Mouse (Mus musculus) right cerebral cortex, postnatal 10 days (tissue): ENCODE data around the gene Nf1.
A peak's percentile ranks its signal among the peaks of the same experiment; 100 is the strongest.

ENCODE experiments used
- DNase-seq, 2 experiments: peaks; one replicate each; pipeline ENCODE4 v3.0.0; 2021; ENCODE audit warnings: low spot score in 2 of 2

Nf1 gene

DNA sequence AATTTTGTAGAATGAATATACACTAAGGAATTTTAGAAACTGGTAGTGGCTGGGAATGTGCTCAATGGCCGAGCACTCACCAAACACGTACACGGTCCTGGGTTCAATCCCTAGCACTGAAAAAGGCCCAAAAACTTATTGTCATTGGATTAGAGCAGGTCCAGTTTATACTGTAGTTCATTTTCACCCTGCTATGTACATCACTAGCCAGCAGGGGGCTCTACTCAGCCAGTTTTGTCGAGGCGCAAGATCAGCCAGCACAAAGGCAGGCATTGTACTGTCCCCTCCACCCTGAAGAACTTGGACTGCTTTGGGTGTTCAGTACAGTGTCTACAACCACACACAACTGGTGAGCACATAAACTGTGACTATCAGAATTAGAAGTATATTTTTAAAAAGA is 244.7 kb downstream of the Nf1 start:
- peak; percentile 82 to 88 for DNase-seq

DNA sequence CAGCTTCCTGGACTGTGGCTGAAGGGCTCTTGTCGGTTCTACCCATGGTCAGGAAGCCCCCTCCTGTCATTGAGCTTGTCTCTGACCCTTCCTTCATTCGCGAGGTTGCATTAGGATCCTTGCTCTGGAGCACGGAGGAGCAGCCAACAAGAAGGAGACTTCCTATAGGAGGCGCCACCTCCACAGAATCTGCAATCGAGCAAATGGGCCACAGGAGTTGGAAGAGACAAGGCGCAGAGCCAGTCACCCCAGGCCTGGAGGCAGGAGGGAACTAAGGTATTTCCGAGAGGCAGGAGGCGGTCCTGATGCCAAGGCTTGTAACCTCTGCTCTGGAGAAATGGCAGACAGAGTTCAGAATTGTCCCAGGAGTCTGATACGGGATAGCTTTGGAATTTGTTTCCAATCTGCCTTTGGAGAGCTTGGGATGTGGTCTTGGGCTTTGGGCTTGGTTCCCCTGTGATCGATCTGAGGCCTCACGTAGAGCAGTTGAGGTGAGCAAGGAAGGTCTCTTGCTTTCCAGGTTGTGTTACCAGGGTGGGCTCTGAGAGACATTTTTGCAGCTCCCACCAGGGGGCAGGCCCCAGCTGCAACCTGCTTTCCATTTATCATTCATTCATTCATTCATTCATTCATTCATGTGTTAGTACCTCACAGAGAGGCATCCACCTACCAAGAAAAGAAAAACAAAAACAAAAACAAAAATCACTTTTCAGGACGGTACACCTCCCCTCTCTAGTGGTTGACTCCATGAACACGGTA is 250.0 kb downstream of the Nf1 start:
- DNase-seq = peak in 1 of 2 experiments; percentile 51

GRCm38 (mm10) chr11:79590664-79591590 is 251.4 kb downstream of the Nf1 start, which contains the start of gene Rab11fip4:
Gene Rab11fip4, plus strand, starts transcription at chr11:79591212.
- peak; percentile 77 to 82 for DNase-seq

DNA sequence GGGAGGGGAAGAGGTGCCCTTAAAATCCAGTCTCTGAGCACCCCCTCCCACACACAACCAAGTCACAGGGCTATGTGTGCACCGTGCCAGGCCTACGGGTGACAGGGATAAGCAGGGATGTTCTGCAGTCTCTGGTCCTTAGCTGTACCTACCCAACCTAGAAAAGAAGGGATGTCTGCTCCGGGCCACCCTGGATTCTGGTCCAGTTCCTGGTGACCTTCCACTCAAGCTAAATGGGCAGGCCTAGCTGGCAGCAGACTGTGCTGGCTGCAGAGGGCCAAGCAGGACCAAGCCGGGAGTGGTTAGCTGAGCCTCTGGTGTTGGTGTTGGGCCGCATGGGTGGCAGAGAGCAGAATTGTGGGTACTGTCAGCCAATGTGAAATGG is 252.1 kb downstream of the Nf1 start:
- DNase-seq = no peak

GRCm38 (mm10) chr11:79593495-79593894 is 254.0 kb downstream of the Nf1 start:
- no peak for DNase-seq

DNA sequence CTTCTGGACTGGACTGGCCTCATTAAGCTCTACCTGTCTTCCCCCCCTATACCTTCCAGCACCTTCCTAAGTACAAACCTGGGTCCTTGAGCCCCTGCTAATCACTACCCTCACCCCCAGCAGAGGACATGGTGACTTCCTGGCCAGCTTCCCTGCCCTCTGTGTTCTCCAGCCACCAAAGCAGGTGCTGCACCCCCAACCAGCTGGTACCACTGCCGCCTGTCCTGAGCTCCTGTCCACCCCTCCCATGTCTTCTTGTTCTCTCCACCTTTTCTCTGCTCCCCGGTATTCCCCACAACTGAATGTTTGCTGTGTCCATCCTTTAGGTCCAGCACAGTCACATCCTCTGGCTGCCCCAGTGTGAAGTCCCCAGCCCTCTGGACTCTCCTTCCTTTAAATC is 271.0 kb downstream of the Nf1 start:
- no peak for DNase-seq

GRCm38 (mm10) chr11:79611011-79611666 is 271.6 kb downstream of the Nf1 start:
- peak; percentile 72 to 73 for DNase-seq

DNA sequence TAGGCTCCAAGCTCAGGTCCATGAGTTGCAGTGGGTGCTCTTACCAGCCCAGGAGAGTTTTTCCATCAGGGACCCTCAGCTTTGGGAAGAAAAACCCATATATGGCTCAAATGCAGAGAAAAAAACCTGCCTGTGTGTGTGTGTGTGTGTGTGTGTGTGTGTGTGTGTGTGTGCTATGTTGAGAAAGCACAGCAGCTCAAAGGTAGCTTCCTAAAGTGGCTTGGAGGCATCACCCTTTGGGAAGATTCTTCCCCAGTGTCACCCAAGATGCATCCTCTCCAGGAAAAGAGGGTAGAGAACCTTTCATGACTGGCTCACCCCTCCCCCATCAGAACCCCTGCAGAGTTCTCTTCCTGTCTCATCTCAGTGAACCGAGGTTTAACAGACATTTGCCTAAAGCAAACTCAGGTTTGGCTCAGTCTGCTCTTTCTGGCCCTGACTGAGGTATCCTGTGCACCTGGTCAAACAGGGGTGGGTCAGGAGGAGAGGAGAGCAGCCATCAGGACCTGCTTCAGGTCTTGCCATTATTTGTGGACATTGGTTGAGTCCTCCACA is 272.6 kb downstream of the Nf1 start:
- no peak for DNase-seq

DNA sequence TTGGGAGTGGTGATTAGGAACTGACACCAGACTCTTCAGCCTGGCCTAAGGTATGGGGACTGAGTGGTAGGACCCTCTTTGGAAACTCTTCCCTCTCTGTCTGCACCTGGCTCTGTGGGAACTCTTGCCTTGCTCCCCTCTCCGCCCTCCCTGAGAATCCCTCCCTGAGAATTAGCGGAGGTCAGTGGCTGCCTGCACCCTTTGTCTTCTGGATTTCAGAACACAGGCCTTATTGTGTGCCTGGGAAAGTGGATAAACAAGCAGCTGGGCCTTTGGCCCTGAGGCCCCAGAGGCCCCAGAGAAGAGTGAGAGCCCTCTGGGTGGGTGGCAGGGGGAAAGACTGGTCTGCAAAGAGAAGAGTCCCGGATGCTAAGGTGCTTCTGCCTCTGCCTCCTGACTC is 273.6 kb downstream of the Nf1 start:
- DNase-seq = no peak

GRCm38 (mm10) chr11:79613711-79614110 is 274.2 kb downstream of the Nf1 start:
- no peak for DNase-seq

DNA sequence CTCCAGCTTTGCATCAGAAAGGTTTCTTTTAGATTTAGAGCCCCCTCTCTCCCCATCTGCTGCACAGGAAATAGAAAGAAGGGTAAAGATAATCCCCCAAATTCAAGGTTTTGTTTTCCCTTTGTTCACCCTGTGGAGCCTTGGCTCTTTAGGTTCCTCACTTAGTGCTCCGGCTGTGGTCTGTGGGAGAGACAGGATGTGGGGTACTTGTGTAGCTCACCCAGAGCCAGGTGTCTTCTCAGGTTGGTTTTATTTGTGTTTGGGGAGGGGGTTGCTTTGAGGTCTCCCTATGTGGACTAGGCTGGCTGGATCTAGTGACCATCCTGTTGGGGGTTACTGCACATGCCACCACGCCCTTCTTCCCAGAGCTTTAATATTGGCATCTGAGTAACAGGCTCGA is 275.4 kb downstream of the Nf1 start:
- no peak for DNase-seq

GRCm38 (mm10) chr11:79615871-79616270 is 276.4 kb downstream of the Nf1 start:
- no peak for DNase-seq

GRCm38 (mm10) chr11:79617991-79618390 is 278.5 kb downstream of the Nf1 start:
- DNase-seq = no peak

GRCm38 (mm10) chr11:79623029-79623428 is 283.5 kb downstream of the Nf1 start:
- no peak for DNase-seq

DNA sequence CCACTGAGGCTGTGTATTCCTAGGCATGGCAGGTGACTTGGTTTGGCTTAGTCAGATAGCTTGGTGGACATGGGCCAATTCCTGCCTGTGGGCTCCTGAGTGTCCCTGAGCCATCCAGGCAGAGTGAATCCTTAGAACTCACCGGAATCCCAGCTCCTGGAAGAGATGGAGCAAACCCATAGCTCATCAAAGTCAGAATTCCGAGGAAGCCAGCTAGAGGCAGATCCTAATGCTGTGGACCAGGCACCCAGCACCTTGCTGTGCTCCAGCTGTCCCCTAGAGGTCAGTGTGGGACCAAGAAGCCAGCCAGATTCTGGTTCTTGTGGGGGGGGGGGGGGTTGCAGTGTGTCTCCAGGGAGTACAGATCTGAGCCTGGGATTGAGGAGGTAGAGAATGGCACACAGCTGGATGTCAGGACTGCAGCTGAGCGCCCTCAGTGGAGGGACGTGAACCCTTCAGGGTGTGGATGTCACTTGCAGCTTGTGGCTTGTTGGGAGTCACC is 285.4 kb downstream of the Nf1 start:
- DNase-seq = peak; percentile 58 to 69

GRCm38 (mm10) chr11:79628716-79629115 is 289.2 kb downstream of the Nf1 start:
- no peak for DNase-seq

GRCm38 (mm10) chr11:79629752-79630374 is 290.4 kb downstream of the Nf1 start:
- DNase-seq = no peak

GRCm38 (mm10) chr11:79630521-79630920 is 291.0 kb downstream of the Nf1 start:
- no peak for DNase-seq
